Mouse (Mus musculus): ENCODE data around the gene Rsrc1. TPM values are rescaled to one million over a fixed set of nuclear protein-coding genes. Genes with fewer than 3 reads are reported as not detected.

Rsrc1 gene
- polyA plus RNA-seq, 1 experiment from 2014 or later, result 103 TPM

DNA sequence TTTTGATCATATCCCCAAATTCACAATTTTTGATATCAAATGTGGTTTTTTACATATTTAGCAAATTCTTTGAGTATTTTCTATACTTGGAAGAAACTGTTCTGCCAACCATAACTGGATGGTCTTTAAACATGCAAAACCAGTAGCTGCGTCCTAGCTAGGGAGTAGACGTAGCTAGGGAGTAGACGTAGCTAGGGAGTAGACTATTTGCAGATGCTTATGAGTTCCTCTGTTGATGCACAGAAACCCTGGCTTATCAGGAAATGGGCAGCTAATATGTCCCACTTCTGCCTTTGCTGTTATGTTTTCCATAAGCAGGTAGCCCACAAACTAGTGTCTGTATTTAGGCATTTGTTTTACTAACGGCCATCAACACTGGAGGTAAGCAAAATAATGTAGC is 298.6 kb downstream of the Rsrc1 start:
- TF ChIP-seq CTCF (IDR thresholded peaks at IDR 0.05), result no peak
- in situ Hi-C loops (cut with MboI; ENCODE audit: low pct_unique_long_range_greater_than_20kb), result no loop called here
- no peak for ATAC-seq
- no peaks in the 10 kb centered on the region for H3K27me3 ChIP-seq
- no peak for DNase-seq (ENCODE audit: low read depth, low spot score)
- ChIA-PET CTCF (interaction anchor here (0.7 to 2.0 kb wide), 5 partner anchors 9 to 51 kb away, joined by 3 to 6 read pairs (median 3); no protein-coding TSS in a partner anchor), POLR2A (interaction anchor here (0.6 kb wide), 1 partner anchor 53 kb away, joined by 3 read pairs; no protein-coding TSS in a partner anchor)

DNA sequence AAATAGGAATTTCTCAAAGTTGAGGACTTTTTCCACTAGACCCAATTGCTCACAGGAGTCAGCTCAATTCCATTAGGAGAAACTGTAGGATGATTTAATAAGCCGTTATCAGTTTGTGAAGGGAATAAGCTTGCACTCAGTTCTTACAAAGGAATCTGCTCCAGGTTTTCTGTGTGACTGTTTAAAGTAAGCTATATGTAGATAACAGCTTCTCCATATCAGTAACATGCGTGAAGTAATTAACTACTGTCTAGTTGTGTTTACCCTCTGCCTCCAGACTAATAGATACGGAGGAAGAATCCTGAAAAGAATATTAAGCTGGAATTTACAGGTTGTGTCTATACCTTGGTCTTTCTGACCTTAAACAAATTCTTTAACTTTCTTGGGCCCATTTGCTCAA is 299.1 kb downstream of the Rsrc1 start:
- in situ Hi-C loops (cut with MboI; ENCODE audit: low pct_unique_long_range_greater_than_20kb), result no loop called here
- DNase-seq (ENCODE audit: low read depth, low spot score) (no peak), ATAC-seq (no peak)
- POLR2A ChIA-PET, result no interaction called here
- CTCF ChIA-PET, result interaction anchor here (0.7 to 1.4 kb wide), 4 partner anchors 9 to 52 kb away, joined by 3 to 6 read pairs (median 3); no protein-coding TSS in a partner anchor
- no peak for TF ChIP-seq CTCF (IDR thresholded peaks at IDR 0.05)
- no peaks in the 10 kb centered on the region for H3K27me3 ChIP-seq

- ChIA-PET POLR2A (no interaction called here), CTCF (interaction anchor here (1.2 to 1.7 kb wide), 2 partner anchors 8 to 16 kb away, joined by 3 to 4 read pairs; no protein-coding TSS in a partner anchor)
- no peak for TF ChIP-seq CTCF (IDR thresholded peaks at IDR 0.05)
- no peak for ATAC-seq
- no peaks in the 10 kb centered on the region for H3K27me3 ChIP-seq
- in situ Hi-C loops (cut with MboI; ENCODE audit: low pct_unique_long_range_greater_than_20kb), result no loop called here
- DNase-seq (ENCODE audit: low read depth, low spot score), result no peak
These were observed 302.8 kb downstream of the Rsrc1 start for GRCm38 (mm10) chr3:67284039-67284438.

DNA sequence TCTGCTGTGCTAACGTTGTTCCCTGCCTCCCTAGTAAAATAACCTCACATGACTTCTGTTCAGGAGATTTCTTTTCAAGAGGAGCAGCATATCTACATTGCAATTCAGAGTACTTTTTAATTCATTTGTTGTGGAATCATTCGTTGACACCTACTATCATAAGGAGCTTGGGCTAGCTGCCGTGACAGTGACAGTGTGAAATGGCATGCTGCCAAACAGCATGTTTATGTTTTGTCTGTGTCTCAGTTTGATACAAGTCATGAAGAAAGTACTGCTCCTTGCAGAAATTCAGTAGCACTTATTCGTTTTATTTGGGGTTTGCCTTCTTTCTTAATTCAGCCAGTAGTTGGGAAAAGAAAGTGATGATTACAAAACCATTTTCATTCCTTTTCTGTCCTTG is 303.7 kb downstream of the Rsrc1 start:
- in situ Hi-C loops (cut with MboI; ENCODE audit: low pct_unique_long_range_greater_than_20kb), result no loop called here
- POLR2A ChIA-PET, result no interaction called here
- CTCF ChIA-PET, result no interaction called here
- no peak for TF ChIP-seq CTCF (IDR thresholded peaks at IDR 0.05)
- no peak for DNase-seq (ENCODE audit: low read depth, low spot score)
- no peaks in the 10 kb centered on the region for H3K27me3 ChIP-seq
- no peak for ATAC-seq

DNA sequence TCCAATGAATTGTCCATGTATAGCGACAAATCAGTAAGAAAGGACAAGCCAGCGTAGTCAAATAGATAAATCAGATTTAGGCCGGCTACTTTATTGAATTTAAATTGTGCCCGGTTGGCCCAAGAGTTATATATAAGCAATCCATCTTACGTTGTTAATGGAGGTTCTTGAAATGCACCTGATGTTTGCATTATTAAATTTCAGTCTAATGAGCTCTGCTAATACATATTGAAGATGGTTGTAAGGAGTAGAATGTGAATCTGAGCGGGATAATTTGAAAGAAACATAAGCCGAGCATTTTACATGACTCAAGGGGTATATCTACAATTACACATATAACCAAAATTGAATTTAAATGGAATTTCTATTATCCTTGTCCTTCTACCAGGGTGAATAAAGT is 307.5 kb downstream of the Rsrc1 start:
- ChIA-PET POLR2A (no interaction called here), CTCF (interaction anchor here (1.0 kb wide), 1 partner anchor 12 kb away, joined by 3 read pairs; no protein-coding TSS in a partner anchor)
- TF ChIP-seq CTCF (IDR thresholded peaks at IDR 0.05), result no peak
- DNase-seq (ENCODE audit: low read depth, low spot score) (no peak), ATAC-seq (no peak)
- H3K27me3 ChIP-seq, result no peaks in the 10 kb centered on the region
- in situ Hi-C loops (cut with MboI; ENCODE audit: low pct_unique_long_range_greater_than_20kb), result no loop called here

DNA sequence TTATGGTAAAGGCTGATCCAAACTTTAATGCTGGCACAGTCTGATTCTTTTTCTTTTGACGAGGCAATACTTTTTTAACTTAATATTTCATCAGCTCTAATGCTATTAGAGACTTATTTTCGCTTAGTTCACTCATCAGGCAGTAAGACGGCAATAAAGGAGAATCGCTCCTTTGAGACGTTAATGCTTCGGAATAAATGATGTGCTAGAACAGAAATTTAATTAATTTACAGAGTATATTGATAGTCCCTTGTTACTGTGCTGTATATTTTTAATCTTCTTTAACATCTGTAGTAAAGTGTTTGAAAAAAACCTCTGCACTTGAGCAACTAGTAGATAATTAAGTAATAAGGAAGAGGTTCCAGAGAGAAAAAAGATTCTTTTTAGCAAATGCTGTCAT is 308.3 kb downstream of the Rsrc1 start:
- POLR2A ChIA-PET, result no interaction called here
- H3K27me3 ChIP-seq, result no peaks in the 10 kb centered on the region
- ATAC-seq, result no peak
- in situ Hi-C loops (cut with MboI; ENCODE audit: low pct_unique_long_range_greater_than_20kb), result no loop called here
- no peak for TF ChIP-seq CTCF (IDR thresholded peaks at IDR 0.05)
- no peak for DNase-seq (ENCODE audit: low read depth, low spot score)
- CTCF ChIA-PET, result interaction anchor here (1.5 kb wide), 1 partner anchor 11 kb away, joined by 6 read pairs; no protein-coding TSS in a partner anchor

DNA sequence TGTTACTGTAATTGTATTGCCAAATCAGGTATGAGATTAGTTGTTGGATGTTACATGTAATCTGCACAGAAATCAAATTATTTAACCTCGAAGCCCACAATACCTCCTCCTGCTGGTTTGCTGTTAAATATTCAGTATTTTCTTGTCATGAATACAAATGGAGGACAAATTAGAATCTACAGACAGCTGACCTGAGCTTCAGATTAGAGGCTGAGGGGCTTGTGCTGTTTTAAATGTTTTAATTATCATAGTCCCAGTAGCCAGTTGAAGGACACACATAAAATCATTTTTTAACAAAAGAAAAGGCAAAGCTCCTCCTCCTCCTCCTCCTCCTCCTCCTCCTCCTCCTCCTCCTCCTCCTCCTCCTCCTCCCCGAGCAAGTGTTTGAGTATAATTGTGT is 327.5 kb downstream of the Rsrc1 start:
- in situ Hi-C loops (cut with MboI; ENCODE audit: low pct_unique_long_range_greater_than_20kb), result no loop called here
- no peak for DNase-seq (ENCODE audit: low read depth, low spot score)
- CTCF ChIA-PET, result interaction anchor here (1.0 to 1.6 kb wide), 3 partner anchors 9 to 669 kb away, joined by 3 to 4 read pairs (median 3); no protein-coding TSS in a partner anchor
- no peak for ATAC-seq
- H3K27me3 ChIP-seq, result no peaks in the 10 kb centered on the region
- POLR2A ChIA-PET, result no interaction called here
- TF ChIP-seq CTCF (IDR thresholded peaks at IDR 0.05), result no peak

GRCm38 (mm10) chr3:67309644-67310311 is 328.6 kb downstream of the Rsrc1 start:
- DNase-seq (ENCODE audit: low read depth, low spot score) (no peak), ATAC-seq (no peak)
- ChIA-PET POLR2A (no interaction called here), CTCF (interaction anchor here (1.1 to 1.6 kb wide), 2 partner anchors 8 to 34 kb away, joined by 3 read pairs; no protein-coding TSS in a partner anchor)
- no peak for TF ChIP-seq CTCF (IDR thresholded peaks at IDR 0.05)
- H3K27me3 ChIP-seq, result no peaks in the 10 kb centered on the region
- in situ Hi-C loops (cut with MboI; ENCODE audit: low pct_unique_long_range_greater_than_20kb), result no loop called here

DNA sequence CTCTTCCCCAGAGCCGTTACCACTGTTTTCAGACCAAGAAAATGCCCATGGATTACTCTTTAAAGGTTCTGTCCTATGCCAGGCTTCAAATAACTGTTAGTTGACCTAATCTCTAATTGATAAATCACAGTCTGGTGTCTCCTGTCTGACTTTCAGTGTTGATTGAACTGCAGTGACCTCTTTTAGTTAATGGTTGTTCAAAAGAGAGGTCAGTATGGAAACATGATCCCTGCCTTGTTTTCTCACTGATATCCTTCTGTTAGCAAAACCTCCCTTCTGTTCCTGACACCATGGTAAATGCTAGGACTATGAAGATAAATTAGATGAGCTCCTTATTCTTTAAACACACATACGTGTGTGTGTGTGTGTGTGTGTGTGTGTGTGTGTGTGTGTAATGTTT is 330.2 kb downstream of the Rsrc1 start:
- in situ Hi-C loops (cut with MboI; ENCODE audit: low pct_unique_long_range_greater_than_20kb), result no loop called here
- no peak for TF ChIP-seq CTCF (IDR thresholded peaks at IDR 0.05)
- DNase-seq (ENCODE audit: low read depth, low spot score) (no peak), ATAC-seq (no peak)
- ChIA-PET POLR2A (interaction anchor here (0.6 kb wide), 1 partner anchor 8 kb away, joined by 3 read pairs; no protein-coding TSS in a partner anchor), CTCF (interaction anchor here (1.5 kb wide), 1 partner anchor 9 kb away, joined by 6 read pairs; no protein-coding TSS in a partner anchor)
- H3K27me3 ChIP-seq, result no peaks in the 10 kb centered on the region

DNA sequence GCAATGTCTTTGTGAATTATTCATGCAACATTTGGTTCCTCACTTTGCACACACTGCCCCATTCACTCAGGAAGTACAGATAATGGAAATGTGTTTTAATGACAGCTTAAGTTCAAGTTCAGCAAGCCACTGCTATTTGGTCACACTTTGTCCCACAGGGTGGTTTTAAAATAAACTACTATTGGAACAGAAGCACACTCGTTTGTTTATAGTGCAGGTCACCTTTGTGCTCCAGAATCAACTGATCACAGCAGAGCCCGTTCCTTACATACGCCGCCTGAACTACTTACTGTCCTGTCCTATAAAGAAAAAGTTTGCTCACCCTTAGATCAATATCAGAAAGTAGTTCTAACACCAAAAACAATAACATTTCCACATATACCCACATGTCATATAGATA is 341.2 kb downstream of the Rsrc1 start:
- CTCF ChIA-PET, result interaction anchor here (1.0 to 1.4 kb wide), 3 partner anchors 8 to 78 kb away, joined by 3 to 4 read pairs (median 3); no protein-coding TSS in a partner anchor
- H3K27me3 ChIP-seq, result no peaks in the 10 kb centered on the region
- POLR2A ChIA-PET, result interaction anchor here (1.1 kb wide), 1 partner anchor 10 kb away, joined by 3 read pairs; no protein-coding TSS in a partner anchor
- no peak for TF ChIP-seq CTCF (IDR thresholded peaks at IDR 0.05)
- ATAC-seq (no peak), DNase-seq (ENCODE audit: low read depth, low spot score) (no peak)
- in situ Hi-C loops (cut with MboI; ENCODE audit: low pct_unique_long_range_greater_than_20kb), result no loop called here

- ATAC-seq, result no peak
- CTCF ChIA-PET, result interaction anchor here (0.8 to 2.1 kb wide), 2 partner anchors 35 to 931 kb away, joined by 3 to 4 read pairs; no protein-coding TSS in a partner anchor
- in situ Hi-C loops (cut with MboI; ENCODE audit: low pct_unique_long_range_greater_than_20kb), result no loop called here
These were observed 358.4 kb downstream of the Rsrc1 start for GRCm38 (mm10) chr3:67339558-67339957.

More at GRCm38 (mm10) chr3:67339558-67339957, 358.4 kb downstream of the Rsrc1 start:
- POLR2A ChIA-PET, result no interaction called here
- no peaks in the 10 kb centered on the region for H3K27me3 ChIP-seq
- TF ChIP-seq CTCF (IDR thresholded peaks at IDR 0.05), result no peak
- DNase-seq (ENCODE audit: low read depth, low spot score), result no peak

All from Patski (cell line).